Mouse (Mus musculus): ENCODE measurements around the gene Spock2. TPM values are rescaled to one million over a fixed set of nuclear protein-coding genes. Genes with fewer than 3 reads are reported as not detected.

The Spock2 gene
- polyA plus RNA-seq (2012; rRNA removed) = 0.04 and 0.12 TPM in 2 replicates
- 0.04 and 0.06 TPM in 2 replicates for polyA plus RNA-seq (2014; fragmentation: Nextera tagmentation; extraction: Ambion mirVana)

DNA sequence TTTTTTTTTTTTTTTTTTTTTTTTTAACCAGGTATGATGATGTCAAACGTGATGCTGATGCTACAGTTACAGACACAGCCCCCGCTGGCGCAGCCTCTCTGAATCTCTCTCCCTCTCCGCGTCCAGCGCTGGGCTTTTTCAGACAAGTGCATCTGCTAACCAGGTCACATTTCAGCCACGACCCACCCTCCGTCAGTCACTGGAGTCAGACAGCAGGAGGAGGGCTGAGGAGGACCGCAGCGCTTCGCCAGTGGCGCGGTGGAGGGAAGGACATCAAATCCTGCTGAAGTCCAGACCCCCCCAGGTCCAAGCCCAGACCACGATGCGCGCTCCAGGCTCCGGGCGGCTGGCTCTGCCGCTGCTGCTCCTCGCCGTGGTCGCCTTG, at the start of gene Spock2:
Spock2 (plus strand) TSS at position 74 of the 385 bp plus-strand sequence.
- TF ChIP-seq EP300 (IDR thresholded peaks at IDR 0.05; ENCODE audit: low read depth) (no peak), CTCF (IDR thresholded peaks at IDR 0.05; ENCODE audit: low read depth) (no peak)
- no peaks in the 10 kb centered on the region for H3K36me3 ChIP-seq (replicated peaks; ENCODE audit: control insufficient read depth, insufficient read depth, low read depth)
- no peaks in the 10 kb centered on the region for H3K4me1 ChIP-seq (replicated peaks; ENCODE audit: control insufficient read depth in 2 of 2, insufficient read depth in 2 of 2, low read length in 1 of 2)
- no peak for ATAC-seq (ENCODE audit: insufficient read depth)
- WGBS (ENCODE audit: insufficient replicate concordance) = 1% methylated on average over 22 of the region's 22 CpGs
- peak within 1 kb of the TSS; percentile 15 to 26; a peak in 3 of 4 replicates for H3K4me3 ChIP-seq (ENCODE audit: insufficient read depth in 1 of 2, low read depth in 2 of 2, low read length in 2 of 2)
- no peak within 1 kb of the TSS for H3K9ac ChIP-seq (replicated peaks)
- H3K27ac ChIP-seq = no peak within 1 kb of the TSS
- no peaks in the 10 kb centered on the region for H3K9me3 ChIP-seq (ENCODE audit: control insufficient read depth, low read length)
- H3K27me3 ChIP-seq (ENCODE audit: control insufficient read depth, insufficient read depth, low read length) = peaks cover 55% of the 10 kb centered on the region
- peak within 1 kb of the TSS; percentile 43 for H3K4me2 ChIP-seq (ENCODE audit: low read depth)
- no peak for DNase-seq (ENCODE audit: low read depth in 3 of 3, low spot score in 3 of 3)

DNA sequence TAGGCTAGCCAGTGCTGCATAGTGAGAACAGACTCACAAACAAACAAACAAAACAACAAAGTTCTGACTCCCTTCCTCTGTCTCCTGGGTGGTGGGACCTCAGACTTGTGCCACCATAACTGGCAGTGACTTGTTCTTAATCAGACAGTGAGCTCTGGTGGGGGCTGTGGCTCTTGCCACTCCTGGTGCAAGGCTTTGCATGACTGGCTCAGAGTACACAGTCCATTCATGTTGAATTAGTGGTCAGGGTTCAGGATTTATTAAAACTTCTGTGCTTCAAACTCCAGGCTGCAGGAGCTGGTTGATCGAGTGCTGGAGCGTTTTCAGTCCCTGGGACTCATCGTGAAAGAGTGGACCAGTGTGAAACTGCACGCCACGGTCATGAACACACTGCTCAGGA, 43.8 kb upstream of the Spock2 start:
- 72% methylated on average over 5 of the region's 5 CpGs for WGBS (ENCODE audit: insufficient replicate concordance)
- H3K4me2 ChIP-seq (ENCODE audit: low read depth) = no peak overlapping the region
- H3K4me1 ChIP-seq (replicated peaks; ENCODE audit: control insufficient read depth in 2 of 2, insufficient read depth in 2 of 2, low read length in 1 of 2) = no peaks in the 10 kb centered on the region
- DNase-seq (ENCODE audit: low read depth in 3 of 3, low spot score in 3 of 3) (no peak), ATAC-seq (ENCODE audit: insufficient read depth) (no peak)
- TF ChIP-seq CTCF (IDR thresholded peaks at IDR 0.05; ENCODE audit: low read depth) = no peak
- TF ChIP-seq EP300 (IDR thresholded peaks at IDR 0.05; ENCODE audit: low read depth) = no peak
- no peak overlapping the region for H3K27ac ChIP-seq
- H3K4me3 ChIP-seq (ENCODE audit: insufficient read depth in 1 of 2, low read depth in 2 of 2, low read length in 2 of 2) = no peak overlapping the region
- no peaks in the 10 kb centered on the region for H3K9me3 ChIP-seq (ENCODE audit: control insufficient read depth, low read length)
- no peak overlapping the region for H3K9ac ChIP-seq (replicated peaks)
- no peaks in the 10 kb centered on the region for H3K36me3 ChIP-seq (replicated peaks; ENCODE audit: control insufficient read depth, insufficient read depth, low read depth)
- H3K27me3 ChIP-seq (ENCODE audit: control insufficient read depth, insufficient read depth, low read length) = no peaks in the 10 kb centered on the region

DNA sequence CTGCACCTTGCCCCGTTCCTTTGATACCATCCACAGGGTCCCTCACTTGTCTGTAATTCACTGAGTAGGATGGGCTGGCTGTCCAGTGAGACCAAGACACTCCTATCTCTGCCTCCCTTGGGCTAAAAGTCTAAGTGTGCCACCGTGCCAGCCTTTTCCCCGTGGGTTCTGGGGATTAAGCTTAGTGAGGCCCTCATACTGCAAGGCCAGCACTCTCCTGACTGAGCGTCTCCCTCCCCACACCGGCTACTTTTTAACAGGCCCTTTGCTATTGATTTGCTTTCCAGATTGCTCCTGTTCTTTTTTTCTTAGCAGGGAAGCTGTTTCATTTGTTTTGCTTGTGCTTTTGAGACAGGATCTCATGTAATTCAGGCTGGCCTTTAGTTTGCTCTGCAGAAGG, 43.1 kb upstream of the Spock2 start:
- Histone ChIP-seq H3K4me1 (replicated peaks; ENCODE audit: control insufficient read depth in 2 of 2, insufficient read depth in 2 of 2, low read length in 1 of 2) (no peaks in the 10 kb centered on the region), H3K27ac (no peak overlapping the region), H3K4me2 (ENCODE audit: low read depth) (no peak overlapping the region), H3K36me3 (replicated peaks; ENCODE audit: control insufficient read depth, insufficient read depth, low read depth) (no peaks in the 10 kb centered on the region), H3K9ac (replicated peaks) (no peak overlapping the region), H3K27me3 (ENCODE audit: control insufficient read depth, insufficient read depth, low read length) (no peaks in the 10 kb centered on the region), H3K9me3 (ENCODE audit: control insufficient read depth, low read length) (no peaks in the 10 kb centered on the region), H3K4me3 (ENCODE audit: insufficient read depth in 1 of 2, low read depth in 2 of 2, low read length in 2 of 2) (no peak overlapping the region)
- TF ChIP-seq EP300 (IDR thresholded peaks at IDR 0.05; ENCODE audit: low read depth) = no peak
- TF ChIP-seq CTCF (IDR thresholded peaks at IDR 0.05; ENCODE audit: low read depth) = no peak
- ATAC-seq (ENCODE audit: insufficient read depth) (no peak), DNase-seq (ENCODE audit: low read depth in 3 of 3, low spot score in 3 of 3) (no peak)
- WGBS (ENCODE audit: insufficient replicate concordance) = 66% methylated on average over 5 of the region's 5 CpGs

DNA sequence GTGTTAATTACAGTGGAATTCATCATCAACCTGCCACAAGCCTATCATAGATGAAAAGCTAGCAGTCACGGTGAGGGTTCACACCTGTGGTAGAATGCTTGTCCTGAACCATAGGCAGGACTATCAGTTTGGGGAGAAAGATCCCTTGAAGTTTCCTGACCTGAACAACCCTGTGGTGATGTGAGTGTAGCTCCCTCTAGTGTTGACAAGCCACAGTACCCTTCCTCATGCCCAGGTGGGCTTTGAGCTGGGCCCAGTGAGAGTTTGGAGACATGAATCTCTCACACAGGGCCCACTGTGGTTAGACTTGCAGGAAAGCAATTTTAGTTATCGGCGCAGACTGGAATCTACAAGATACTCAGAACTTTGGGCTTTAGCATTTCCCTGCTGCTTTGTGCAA, 39.5 kb upstream of the Spock2 start:
- WGBS (ENCODE audit: insufficient replicate concordance) = 67% methylated on average over 3 of the region's 3 CpGs
- DNase-seq (ENCODE audit: low read depth in 3 of 3, low spot score in 3 of 3) (no peak), ATAC-seq (ENCODE audit: insufficient read depth) (no peak)
- Histone ChIP-seq H3K27ac (no peak overlapping the region), H3K9me3 (ENCODE audit: control insufficient read depth, low read length) (no peaks in the 10 kb centered on the region), H3K9ac (replicated peaks) (no peak overlapping the region), H3K27me3 (ENCODE audit: control insufficient read depth, insufficient read depth, low read length) (no peaks in the 10 kb centered on the region), H3K4me2 (ENCODE audit: low read depth) (no peak overlapping the region), H3K4me3 (ENCODE audit: insufficient read depth in 1 of 2, low read depth in 2 of 2, low read length in 2 of 2) (no peak overlapping the region), H3K36me3 (replicated peaks; ENCODE audit: control insufficient read depth, insufficient read depth, low read depth) (no peaks in the 10 kb centered on the region), H3K4me1 (replicated peaks; ENCODE audit: control insufficient read depth in 2 of 2, insufficient read depth in 2 of 2, low read length in 1 of 2) (no peaks in the 10 kb centered on the region)
- TF ChIP-seq CTCF (IDR thresholded peaks at IDR 0.05; ENCODE audit: low read depth) = peak; percentile 83
- TF ChIP-seq EP300 (IDR thresholded peaks at IDR 0.05; ENCODE audit: low read depth) = no peak

DNA sequence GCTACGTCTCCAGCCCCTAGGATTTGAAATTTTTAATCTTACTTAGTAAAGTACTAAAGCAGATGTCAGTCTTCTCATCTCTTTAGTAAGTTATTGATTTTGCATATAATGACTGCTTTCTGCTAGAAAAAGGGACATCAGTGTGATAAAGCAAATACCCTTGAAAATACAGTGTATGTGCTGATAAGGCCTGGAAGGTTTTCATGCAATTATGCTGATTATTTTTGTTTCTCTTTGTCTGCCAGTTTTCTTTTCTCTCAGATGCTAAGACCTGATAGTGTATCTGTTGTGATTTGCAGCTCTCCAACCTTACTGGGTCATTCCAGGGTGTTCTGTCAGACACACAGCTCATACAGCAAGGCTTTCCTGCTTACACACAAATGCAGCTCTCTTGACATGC, 30.9 kb upstream of the Spock2 start:
- WGBS (ENCODE audit: insufficient replicate concordance) = 67% methylated on average over 1 of the region's 1 CpGs
- H3K4me1 ChIP-seq (replicated peaks; ENCODE audit: control insufficient read depth in 2 of 2, insufficient read depth in 2 of 2, low read length in 1 of 2) = peaks cover 32 to 40% of the 10 kb centered on the region in 2 experiments

More for the DNA sequence above, 30.9 kb upstream of the Spock2 start:
- ATAC-seq (ENCODE audit: insufficient read depth) (no peak), DNase-seq (ENCODE audit: low read depth in 3 of 3, low spot score in 3 of 3) (no peak)
- Histone ChIP-seq H3K9ac (replicated peaks) (no peak overlapping the region), H3K27me3 (ENCODE audit: control insufficient read depth, insufficient read depth, low read length) (no peaks in the 10 kb centered on the region), H3K36me3 (replicated peaks; ENCODE audit: control insufficient read depth, insufficient read depth, low read depth) (no peaks in the 10 kb centered on the region), H3K4me2 (ENCODE audit: low read depth) (no peak overlapping the region), H3K27ac (no peak overlapping the region), H3K4me3 (ENCODE audit: insufficient read depth in 1 of 2, low read depth in 2 of 2, low read length in 2 of 2) (no peak overlapping the region), H3K9me3 (ENCODE audit: control insufficient read depth, low read length) (no peaks in the 10 kb centered on the region)
- TF ChIP-seq CTCF (IDR thresholded peaks at IDR 0.05; ENCODE audit: low read depth) = no peak
- TF ChIP-seq EP300 (IDR thresholded peaks at IDR 0.05; ENCODE audit: low read depth) = no peak
